Mouse (Mus musculus): Measurements from ENCODE around the gene Gm20518. TPM values are rescaled to one million over a fixed set of nuclear protein-coding genes. Genes with fewer than 3 reads are reported as not detected.

Gene Gm20518
- total and polyA plus RNA-seq, 3 experiments = 0.35 to 0.53 TPM; not detected in 1

GRCm38 (mm10) chr16:17928627-17929104 is 37.2 kb upstream of the Gm20518 start (continued):
- TF ChIP-seq CHD2 (IDR thresholded peaks at IDR 0.05; ENCODE audit: low read length) (no peak), ZMIZ1 (IDR thresholded peaks at IDR 0.05; ENCODE audit: low read depth, low read length) (no peak), POLR2A (IDR thresholded peaks at IDR 0.05; ENCODE audit: control insufficient read depth in 1 of 2, insufficient read depth in 1 of 2, low read depth in 1 of 2, low read length in 2 of 2, poor library complexity in 1 of 2) (peak in 1 of 2 experiments; percentile 52; a peak in 1 of 4 replicates), ZKSCAN1 (IDR thresholded peaks at IDR 0.05; ENCODE audit: low read depth, low read length) (no peak), TCF12 (IDR thresholded peaks at IDR 0.05; ENCODE audit: low read depth, low read length) (peak; percentile 14; the same call in 1 of the 2 replicates), KAT2A (conservative IDR thresholded peaks at IDR 0.05; ENCODE audit: low read depth, low read length) (no peak), RAD21 (IDR thresholded peaks at IDR 0.05; ENCODE audit: low read depth, low read length) (peak; percentile 58), ELF1 (IDR thresholded peaks at IDR 0.05; ENCODE audit: low read depth, low read length) (no peak), POLR2AphosphoS5 (IDR thresholded peaks at IDR 0.05; ENCODE audit: borderline replicate concordance, low read depth, low read length) (no peak), GABPA (IDR thresholded peaks at IDR 0.05; ENCODE audit: low read depth, low read length) (no peak), NRF1 (IDR thresholded peaks at IDR 0.05; ENCODE audit: insufficient read depth, low read depth, low read length, poor library complexity, severe bottlenecking) (no peak), MYC (IDR thresholded peaks at IDR 0.05; ENCODE audit: low read depth, low read length) (peak; percentile 17; the same call in 1 of the 2 replicates), TAL1 (IDR thresholded peaks at IDR 0.05; ENCODE audit: low read length) (peak; percentile 74), SIN3A (IDR thresholded peaks at IDR 0.05; ENCODE audit: low read length) (peak; percentile 71; the same call in 1 of the 2 replicates), MAX (IDR thresholded peaks at IDR 0.05; ENCODE audit: low read length) (no peak), HCFC1 (IDR thresholded peaks at IDR 0.05; ENCODE audit: low read depth, low read length) (peak; percentile 74), POLR2AphosphoS2 (IDR thresholded peaks at IDR 0.05; ENCODE audit: low read length) (no peak), USF1 (IDR thresholded peaks at IDR 0.05; ENCODE audit: low read depth, low read length) (no peak), GATA1 (IDR thresholded peaks at IDR 0.05; ENCODE audit: low read depth, low read length) (0 out of 2 replicates have a peak, but pooled peaks have one; percentile 29)

GRCm38 (mm10) chr16:17928087-17928580 is 36.7 kb upstream of the Gm20518 start, which contains the start of gene Slc25a1:
TSS of gene Slc25a1 (minus strand) at chr16:17928219.
- Histone ChIP-seq H3K9me3 (replicated peaks; ENCODE audit: insufficient read depth, low read length) (no peaks in the 10 kb centered on the region), H3K9ac (ENCODE audit: control insufficient read depth, low read depth, low read length, poor library complexity, severe bottlenecking) (peak within 1 kb of the TSS; percentile 86), H3K79me2 (ENCODE audit: control insufficient read depth, insufficient read depth, low read length, poor library complexity) (peaks cover 9% of the 10 kb centered on the region), H3K36me3 (ENCODE audit: control insufficient read depth in 1 of 2, insufficient read depth in 2 of 2, low read length in 2 of 2) (peaks cover 0 to 8% of the 10 kb centered on the region in 2 experiments; a peak in 2 of 4 replicates), H3K27ac (ENCODE audit: control insufficient read depth, low read depth, low read length) (peak within 1 kb of the TSS; percentile 96), H3K4me3 (ENCODE audit: control insufficient read depth in 1 of 2, insufficient read depth in 1 of 2, low read depth in 2 of 2, low read length in 2 of 2) (peak within 1 kb of the TSS; percentile 71 to 80), H3K4me1 (ENCODE audit: control insufficient read depth in 1 of 2, insufficient read depth in 2 of 2, low read length in 2 of 2) (peaks cover 6 to 20% of the 10 kb centered on the region in 2 experiments), H3K27me3 (ENCODE audit: control insufficient read depth in 1 of 2, insufficient read depth in 2 of 2, low read length in 2 of 2) (no peaks in the 10 kb centered on the region)
- peak; percentile 95 for DNase-seq (ENCODE audit: low read depth, low spot score)
- peak; percentile 98 for TF ChIP-seq MXI1 (IDR thresholded peaks at IDR 0.05; ENCODE audit: low read depth, low read length)
- TF ChIP-seq POLR2AphosphoS5 (IDR thresholded peaks at IDR 0.05; ENCODE audit: borderline replicate concordance, low read depth, low read length) = no peak
- TF ChIP-seq MYC (IDR thresholded peaks at IDR 0.05; ENCODE audit: low read depth, low read length) = peak; percentile 97
- 0 out of 2 replicates have a peak, but pooled peaks have one; percentile 8 for TF ChIP-seq HCFC1 (IDR thresholded peaks at IDR 0.05; ENCODE audit: low read depth, low read length)
- peak; percentile 63 for TF ChIP-seq USF1 (IDR thresholded peaks at IDR 0.05; ENCODE audit: low read depth, low read length)
- no peak for TF ChIP-seq RCOR1 (IDR thresholded peaks at IDR 0.05; ENCODE audit: low read depth, low read length)
- TF ChIP-seq NRF1 (IDR thresholded peaks at IDR 0.05; ENCODE audit: insufficient read depth, low read depth, low read length, poor library complexity, severe bottlenecking) = peak; percentile 46; the same call in 1 of the 2 replicates
- TF ChIP-seq TAL1 (IDR thresholded peaks at IDR 0.05; ENCODE audit: low read length) = no peak
- peak; percentile 80; the same call in 1 of the 2 replicates for TF ChIP-seq CHD1 (IDR thresholded peaks at IDR 0.05; ENCODE audit: low read depth, low read length)
- no peak for TF ChIP-seq ZNF384 (IDR thresholded peaks at IDR 0.05; ENCODE audit: low read depth, low read length)
- TF ChIP-seq NELFE (IDR thresholded peaks at IDR 0.05; ENCODE audit: low read depth, low read length) = peak; percentile 80
- TF ChIP-seq ETS1 (IDR thresholded peaks at IDR 0.05; ENCODE audit: low read depth, low read length) = no peak
- peak; percentile 18; the same call in 1 of the 2 replicates for TF ChIP-seq TCF12 (IDR thresholded peaks at IDR 0.05; ENCODE audit: low read depth, low read length)
- TF ChIP-seq RAD21 (IDR thresholded peaks at IDR 0.05; ENCODE audit: low read depth, low read length) = no peak
- peak; percentile 95 for TF ChIP-seq MAX (IDR thresholded peaks at IDR 0.05; ENCODE audit: low read length)
- no peak for TF ChIP-seq MYB (IDR thresholded peaks at IDR 0.05; ENCODE audit: low read depth, low read length)
- TF ChIP-seq ZMIZ1 (IDR thresholded peaks at IDR 0.05; ENCODE audit: low read depth, low read length) = peak; percentile 15; the same call in 1 of the 2 replicates
- TF ChIP-seq GATA1 (IDR thresholded peaks at IDR 0.05; ENCODE audit: low read depth, low read length) = no peak
- TF ChIP-seq USF2 (IDR thresholded peaks at IDR 0.05; ENCODE audit: borderline replicate concordance in 1 of 2, insufficient read depth in 1 of 2, low read depth in 1 of 2, low read length in 2 of 2) = no peak
- TF ChIP-seq ELF1 (IDR thresholded peaks at IDR 0.05; ENCODE audit: low read depth, low read length) = no peak
- TF ChIP-seq EP300 (IDR thresholded peaks at IDR 0.05; ENCODE audit: low read depth in 1 of 2, low read length in 2 of 2) = no peak
- no peak for TF ChIP-seq CTCF (IDR thresholded peaks at IDR 0.05 in 2 of 3, conservative IDR thresholded peaks at IDR 0.05 in 1 of 3; ENCODE audit: control insufficient read depth in 1 of 3, insufficient read depth in 1 of 3, low read depth in 2 of 3, low read length in 3 of 3, poor library complexity in 1 of 3, severe bottlenecking in 1 of 3)
- no peak for TF ChIP-seq JUND (IDR thresholded peaks at IDR 0.05; ENCODE audit: low read depth, low read length)
- TF ChIP-seq KAT2A (conservative IDR thresholded peaks at IDR 0.05; ENCODE audit: low read depth, low read length) = no peak
- no peak for TF ChIP-seq ZKSCAN1 (IDR thresholded peaks at IDR 0.05; ENCODE audit: low read depth, low read length)
- TF ChIP-seq MAZ (IDR thresholded peaks at IDR 0.05; ENCODE audit: low read depth, low read length) = no peak; the same call in 1 of the 2 replicates

Data from MEL (cell line).